Mouse (Mus musculus) hindbrain, embryonic 12.5 days (tissue): Measurements from ENCODE around the gene Deup1. TPM values are rescaled to one million over a fixed set of nuclear protein-coding genes. Genes with fewer than 3 reads are reported as not detected.

ENCODE experiments used
- ATAC-seq: fragments of 200-750 bp; cut with Nextera tagmentation; 2 replicates; pipeline ENCODE4 v1.8.0; 2017; ENCODE audit warnings: moderate TSS enrichment; ENCODE audit not compliant: low FRiP score
- H3K27ac ChIP-seq: fragments of 300-500 bp; sonication (generic); 2 replicates; pipeline ENCODE4 v1.5.1; 2016; ENCODE audit warnings: mild to moderate bottlenecking
- H3K27me3 ChIP-seq: fragments of 300-500 bp; sonication (generic); 2 replicates; pipeline ENCODE4 v1.6.1; 2016; ENCODE audit warnings: mild to moderate bottlenecking
- H3K36me3 ChIP-seq: fragments of 300-500 bp; sonication (generic); 2 replicates; pipeline ENCODE4 v1.6.1; 2016; ENCODE audit warnings: mild to moderate bottlenecking
- H3K4me1 ChIP-seq: fragments of 300-500 bp; sonication (generic); 2 replicates; pipeline ENCODE4 v1.6.1; 2016
- H3K4me2 ChIP-seq: fragments of 300-500 bp; sonication (generic); replicated peaks from 2 replicates; pipeline ENCODE4 v1.6.1; 2016; ENCODE audit warnings: mild to moderate bottlenecking
- H3K4me3 ChIP-seq: fragments of 300-500 bp; sonication (generic); 2 replicates; pipeline ENCODE4 v1.5.1; 2016; ENCODE audit warnings: mild to moderate bottlenecking
- H3K9ac ChIP-seq: fragments of 300-500 bp; sonication (generic); 2 replicates; pipeline ENCODE4 v1.6.1; 2016; ENCODE audit warnings: mild to moderate bottlenecking, moderate library complexity
- H3K9me3 ChIP-seq: fragments of 300-500 bp; sonication (generic); replicated peaks from 2 replicates; pipeline ENCODE4 v1.6.1; 2016; ENCODE audit warnings: mild to moderate bottlenecking
- WGBS: fragments of 180-500 bp; shearing (Covaris S2); methylation state at CpG from one replicate; pipeline ENCODE4 v1.1.7; 2016; 5-methylcytosine and 5-hydroxymethylcytosine counted together
- polyA plus RNA-seq: library from polyadenylated mRNA; unstranded; fragments of >200 nt; fragmentation: Nextera tagmentation; extraction: Ambion mirVana; gene quantifications from 2 replicates; pipeline ENCODE4 v1.2.1, GENCODE M21; 2016

The Deup1 gene
- polyA plus RNA-seq = 3.5 and 4.0 TPM in 2 replicates

GRCm38 (mm10) chr9:15627785-15628287 is at the start of gene Deup1:
Gene Deup1, minus strand, starts transcription at chr9:15627933.
- no peak within 1 kb of the TSS for H3K27ac ChIP-seq
- no peaks in the 10 kb centered on the region for H3K36me3 ChIP-seq
- peaks cover 7% of the 10 kb centered on the region; the same call in 1 of the 2 replicates for H3K4me1 ChIP-seq
- peak within 1 kb of the TSS; percentile 82 for H3K4me2 ChIP-seq
- peaks cover 5% of the 10 kb centered on the region; the same call in 1 of the 2 replicates for H3K27me3 ChIP-seq
- WGBS = 2% methylated on average over 28 of the region's 28 CpGs
- no peaks in the 10 kb centered on the region for H3K9me3 ChIP-seq
- peak within 1 kb of the TSS; percentile 55 for H3K9ac ChIP-seq
- peak; percentile 91 for ATAC-seq
- H3K4me3 ChIP-seq = peak within 1 kb of the TSS; percentile 35

GRCm38 (mm10) chr9:15672251-15672650 is 44.5 kb upstream of the Deup1 start:
- WGBS = 38% methylated on average over 1 of the region's 1 CpGs
- no peak for ATAC-seq
- Histone ChIP-seq H3K36me3 (no peaks in the 10 kb centered on the region), H3K9me3 (no peaks in the 10 kb centered on the region), H3K4me1 (no peaks in the 10 kb centered on the region), H3K9ac (no peak overlapping the region), H3K4me3 (no peak overlapping the region), H3K4me2 (no peak overlapping the region), H3K27ac (no peak overlapping the region), H3K27me3 (no peaks in the 10 kb centered on the region)

GRCm38 (mm10) chr9:15670002-15670527 is 42.3 kb upstream of the Deup1 start:
- 31% methylated on average over 5 of the region's 5 CpGs for WGBS
- H3K4me2 ChIP-seq = no peak overlapping the region
- no peaks in the 10 kb centered on the region for H3K4me1 ChIP-seq
- H3K4me3 ChIP-seq = no peak overlapping the region
- H3K9ac ChIP-seq = no peak overlapping the region
- no peak overlapping the region for H3K27ac ChIP-seq
- no peaks in the 10 kb centered on the region for H3K27me3 ChIP-seq
- no peaks in the 10 kb centered on the region for H3K36me3 ChIP-seq
- no peaks in the 10 kb centered on the region for H3K9me3 ChIP-seq
- peak; percentile 52; the same call in 1 of the 2 replicates for ATAC-seq

GRCm38 (mm10) chr9:15669452-15669851 is 41.7 kb upstream of the Deup1 start:
- WGBS = 60% methylated on average over 3 of the region's 3 CpGs
- ATAC-seq = no peak
- Histone ChIP-seq H3K4me3 (no peak overlapping the region), H3K9ac (no peak overlapping the region), H3K9me3 (no peaks in the 10 kb centered on the region), H3K36me3 (no peaks in the 10 kb centered on the region), H3K27ac (no peak overlapping the region), H3K4me2 (no peak overlapping the region), H3K4me1 (no peaks in the 10 kb centered on the region), H3K27me3 (no peaks in the 10 kb centered on the region)

GRCm38 (mm10) chr9:15664606-15665005 is 36.9 kb upstream of the Deup1 start:
- Histone ChIP-seq H3K27ac (no peak overlapping the region), H3K9ac (no peak overlapping the region), H3K4me1 (no peaks in the 10 kb centered on the region), H3K9me3 (no peaks in the 10 kb centered on the region), H3K4me2 (no peak overlapping the region), H3K36me3 (no peaks in the 10 kb centered on the region), H3K4me3 (no peak overlapping the region), H3K27me3 (no peaks in the 10 kb centered on the region)
- ATAC-seq = no peak
- WGBS = 81% methylated on average over 7 of the region's 7 CpGs

- no peak overlapping the region for H3K4me3 ChIP-seq
- no peak overlapping the region for H3K4me2 ChIP-seq
- no peak overlapping the region for H3K9ac ChIP-seq
- WGBS = 76% methylated on average over 6 of the region's 6 CpGs
- no peaks in the 10 kb centered on the region; the same call in 1 of the 2 replicates for H3K9me3 ChIP-seq
- no peaks in the 10 kb centered on the region for H3K27me3 ChIP-seq
- no peaks in the 10 kb centered on the region; the same call in 1 of the 2 replicates for H3K4me1 ChIP-seq
- no peak overlapping the region for H3K27ac ChIP-seq
- ATAC-seq = no peak
- H3K36me3 ChIP-seq = no peaks in the 10 kb centered on the region
These were observed 31.3 kb upstream of the Deup1 start for GRCm38 (mm10) chr9:15659069-15659468.

- Histone ChIP-seq H3K4me3 (no peak overlapping the region), H3K9ac (no peak overlapping the region), H3K27ac (no peak overlapping the region), H3K27me3 (no peaks in the 10 kb centered on the region), H3K9me3 (no peaks in the 10 kb centered on the region; the same call in 1 of the 2 replicates), H3K4me2 (no peak overlapping the region), H3K36me3 (no peaks in the 10 kb centered on the region), H3K4me1 (no peaks in the 10 kb centered on the region; the same call in 1 of the 2 replicates)
- ATAC-seq = no peak
- 33% methylated on average over 6 of the region's 6 CpGs for WGBS
These were observed 30.6 kb upstream of the Deup1 start for GRCm38 (mm10) chr9:15658236-15658785.

GRCm38 (mm10) chr9:15653036-15653435 is 25.3 kb upstream of the Deup1 start:
- no peak for ATAC-seq
- Histone ChIP-seq H3K4me2 (no peak overlapping the region), H3K27ac (no peak overlapping the region)

GRCm38 (mm10) chr9:15649977-15650376 is 22.2 kb upstream of the Deup1 start:
- WGBS = 93% methylated on average over 2 of the region's 2 CpGs
- no peak for ATAC-seq

More at GRCm38 (mm10) chr9:15653036-15653435, 25.3 kb upstream of the Deup1 start:
- Histone ChIP-seq H3K4me1 (no peaks in the 10 kb centered on the region; the same call in 1 of the 2 replicates), H3K4me3 (no peak overlapping the region), H3K9ac (no peak overlapping the region), H3K27me3 (no peaks in the 10 kb centered on the region), H3K9me3 (no peaks in the 10 kb centered on the region; the same call in 1 of the 2 replicates), H3K36me3 (no peaks in the 10 kb centered on the region)

GRCm38 (mm10) chr9:15627384-15627783 is 349 bp downstream of the Deup1 start:
- Histone ChIP-seq H3K4me2 (peak overlapping the region; percentile 82), H3K36me3 (no peaks in the 10 kb centered on the region), H3K27me3 (peaks cover 5% of the 10 kb centered on the region; the same call in 1 of the 2 replicates), H3K9ac (peak overlapping the region; percentile 55), H3K9me3 (no peaks in the 10 kb centered on the region), H3K4me3 (peak overlapping the region; percentile 35), H3K4me1 (peaks cover 7% of the 10 kb centered on the region; the same call in 1 of the 2 replicates), H3K27ac (no peak overlapping the region)
- no peak for ATAC-seq
- WGBS = 16% methylated on average over 5 of the region's 5 CpGs

More at GRCm38 (mm10) chr9:15649977-15650376, 22.2 kb upstream of the Deup1 start:
- H3K9me3 ChIP-seq = no peaks in the 10 kb centered on the region
- no peak overlapping the region for H3K9ac ChIP-seq
- H3K4me3 ChIP-seq = no peak overlapping the region
- no peaks in the 10 kb centered on the region for H3K27me3 ChIP-seq
- no peak overlapping the region for H3K4me2 ChIP-seq
- no peaks in the 10 kb centered on the region for H3K4me1 ChIP-seq
- H3K27ac ChIP-seq = no peak overlapping the region
- no peaks in the 10 kb centered on the region for H3K36me3 ChIP-seq

- WGBS = 75% methylated on average over 3 of the region's 3 CpGs
- H3K4me2 ChIP-seq = no peak overlapping the region
These were observed 3.0 kb downstream of the Deup1 start for GRCm38 (mm10) chr9:15624739-15625138.

GRCm38 (mm10) chr9:15619767-15620166 is 8.0 kb downstream of the Deup1 start:
- ATAC-seq = 0 out of 2 replicates have a peak, but pooled peaks have one; percentile 22
- H3K4me3 ChIP-seq = no peak overlapping the region
- 50% methylated on average over 1 of the region's 1 CpGs for WGBS
- H3K4me2 ChIP-seq = no peak overlapping the region
- no peaks in the 10 kb centered on the region for H3K36me3 ChIP-seq
- H3K27me3 ChIP-seq = no peaks in the 10 kb centered on the region
- no peak overlapping the region for H3K27ac ChIP-seq
- peaks cover 6% of the 10 kb centered on the region for H3K4me1 ChIP-seq
- no peaks in the 10 kb centered on the region for H3K9me3 ChIP-seq
- H3K9ac ChIP-seq = no peak overlapping the region

More at GRCm38 (mm10) chr9:15624739-15625138, 3.0 kb downstream of the Deup1 start:
- ATAC-seq = no peak
- no peak overlapping the region for H3K9ac ChIP-seq
- H3K36me3 ChIP-seq = no peaks in the 10 kb centered on the region
- no peaks in the 10 kb centered on the region for H3K9me3 ChIP-seq
- H3K27ac ChIP-seq = no peak overlapping the region
- peaks cover 5% of the 10 kb centered on the region; the same call in 1 of the 2 replicates for H3K27me3 ChIP-seq
- peaks cover 7% of the 10 kb centered on the region for H3K4me1 ChIP-seq
- no peak overlapping the region for H3K4me3 ChIP-seq
